Comparison of ENCODE assay signal across 25 mouse cellular contexts in the genomic region with DNA sequence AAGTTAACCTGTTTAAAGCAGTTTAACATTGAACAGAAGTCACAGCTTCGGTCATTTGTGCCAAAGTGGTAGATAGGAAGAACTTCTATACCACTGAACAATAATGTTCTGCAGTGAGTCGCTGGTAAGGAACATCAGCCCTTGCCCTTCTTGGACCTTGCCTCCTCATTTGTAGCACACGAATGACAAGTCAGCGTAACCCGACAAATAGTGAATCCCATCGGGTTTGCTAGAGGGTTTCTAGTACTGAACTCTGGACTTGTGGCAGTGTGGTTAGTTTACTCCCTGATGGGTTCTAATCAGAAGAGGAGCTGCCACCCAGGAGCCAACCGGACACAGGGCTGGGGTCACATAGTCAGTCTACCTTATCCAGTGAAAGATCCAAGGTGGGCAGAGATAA. TPM values are rescaled to one million over a fixed set of nuclear protein-coding genes. Genes with fewer than 3 reads are reported as not detected.
A peak's percentile ranks its signal among the peaks of the same experiment; 100 is the strongest.
DNase-seq lines count a peak whose midpoint lies in the region; ATAC-seq and TF ChIP-seq lines count a peak whose summit lies in the region.
"Had no signal": no experiment of that assay in that cellular context is flagged by ENCODE, and none has a peak within 500 bp of the region (broad histone marks: within the 10 kb centered on the region; RNA-seq: fewer than 3 reads in every experiment).

No protein-coding gene starts in this region.

- H3K4me1 ChIP-seq in kidney, embryonic 16.5 days (ENCODE audit: insufficient read depth, low read length), result peaks cover 25% of the 10 kb centered on the region
- H3K4me1 ChIP-seq in kidney, postnatal 0 days (replicated peaks; ENCODE audit: insufficient read depth, low read length), result peaks cover 17% of the 10 kb centered on the region; the same call in 1 of the 2 replicates
- H3K4me1 ChIP-seq in small intestine, adult 2 months (ENCODE audit: control insufficient read depth, insufficient read depth, insufficient read length, low read length), result peaks cover 26% of the 10 kb centered on the region; the same call in 1 of the 2 replicates

- TF ChIP-seq POLR2A in small intestine, adult 2 months (IDR thresholded peaks at IDR 0.05; ENCODE audit: low read depth, low read length), result no peak

- no peak overlapping the region for H3K4me3 ChIP-seq in kidney, embryonic 16.5 days (ENCODE audit: low read length)
- no peak overlapping the region for H3K4me3 ChIP-seq in kidney, postnatal 0 days (replicated peaks; ENCODE audit: low read depth, low read length)
- no peak overlapping the region for H3K4me3 ChIP-seq in small intestine, adult 2 months (ENCODE audit: low read depth, low read length)
- H3K4me3 ChIP-seq: embryonic facial prominence, embryonic 15.5 days; erythroblast, embryonic 14.5 days; forebrain, embryonic 10.5 days; gastrocnemius, adult 2 months; hindbrain, embryonic 12.5 days had no signal

- TF ChIP-seq CTCF in kidney, postnatal 0 days (IDR thresholded peaks at IDR 0.05; ENCODE audit: low read depth), result no peak
- no peak for TF ChIP-seq CTCF in small intestine, adult 2 months (IDR thresholded peaks at IDR 0.05; ENCODE audit: extremely low read depth, insufficient read length, insufficient replicate concordance, low read depth, low read length)

- no peak overlapping the region for H3K4me2 ChIP-seq in kidney, embryonic 16.5 days (replicated peaks; ENCODE audit: low read depth, low read length)
- H3K4me2 ChIP-seq in kidney, postnatal 0 days (ENCODE audit: low read length), result no peak overlapping the region
- H3K4me2 ChIP-seq: embryonic facial prominence, embryonic 15.5 days; hindbrain, embryonic 12.5 days had no signal

- no peak overlapping the region for H3K9ac ChIP-seq in kidney, embryonic 16.5 days (replicated peaks; ENCODE audit: low read length)
- no peak overlapping the region for H3K9ac ChIP-seq in kidney, postnatal 0 days (ENCODE audit: low read depth, low read length)
- H3K9ac ChIP-seq: embryonic facial prominence, embryonic 15.5 days; hindbrain, embryonic 12.5 days had no signal

- H3K9me3 ChIP-seq in kidney, embryonic 16.5 days (ENCODE audit: low read length), result no peaks in the 10 kb centered on the region
- no peaks in the 10 kb centered on the region for H3K9me3 ChIP-seq in kidney, postnatal 0 days (replicated peaks; ENCODE audit: low read length)
- H3K9me3 ChIP-seq: embryonic facial prominence, embryonic 15.5 days; forebrain, embryonic 10.5 days; G1E; hindbrain, embryonic 12.5 days had no signal

- no peak for ATAC-seq in kidney, embryonic 16.5 days (ENCODE audit: low FRiP score, low TSS enrichment)
- ATAC-seq in kidney, postnatal 0 days (replicated peaks; ENCODE audit: low FRiP score, low read depth), result no peak; the same call in 1 of the 2 replicates
- ATAC-seq: CD4-positive, CD25-positive, alpha-beta regulatory T cell, adult 4 months; forebrain, embryonic 14.5 days had no signal

- WGBS in kidney, embryonic 16.5 days, result 85% methylated on average over 7 of the region's 7 CpGs
- 82% methylated on average over 7 of the region's 7 CpGs for WGBS in kidney, postnatal 0 days
- WGBS in small intestine, adult 2 months, result 45% methylated on average over 7 of the region's 7 CpGs

- H3K27me3 ChIP-seq in kidney, embryonic 16.5 days (ENCODE audit: insufficient read depth, low read length), result peaks cover 11% of the 10 kb centered on the region; the same call in 1 of the 2 replicates
- no peaks in the 10 kb centered on the region for H3K27me3 ChIP-seq in kidney, postnatal 0 days (ENCODE audit: insufficient read depth, low read length)
- H3K27me3 ChIP-seq in small intestine, adult 2 months (ENCODE audit: control insufficient read depth, insufficient read depth, low read length), result no peaks in the 10 kb centered on the region

- H3K27ac ChIP-seq in kidney, embryonic 16.5 days (ENCODE audit: low read length), result no peak overlapping the region
- H3K27ac ChIP-seq in kidney, postnatal 0 days, result peak overlapping the region; percentile 64; the same call in 1 of the 2 replicates
- H3K27ac ChIP-seq in small intestine, adult 2 months (ENCODE audit: insufficient read depth, low read depth, low read length), result peak overlapping the region; percentile 96
- H3K27ac ChIP-seq: embryonic facial prominence, embryonic 15.5 days; forebrain, embryonic 10.5 days; gastrocnemius, adult 2 months; hindbrain, embryonic 12.5 days had no signal

- DNase-seq in kidney, adult 18-20 months, result peak; percentile 33
- DNase-seq in 3T3-L1 (ENCODE audit: low read depth, low spot score), result peak; percentile 12
- DNase-seq in kidney, postnatal 0 days (ENCODE audit: low spot score), result no peak
- no peak for DNase-seq in thymus, postnatal 25 days
- DNase-seq: adrenal gland, adult 8-10 months; adrenal gland, postnatal 36 days; B cell, adult 2 months; cerebellum, adult 2 months; cerebellum, postnatal 14 days; embryo, embryonic 11 days; gastrocnemius, adult 2 months; gastrocnemius, postnatal 25 days; heart, postnatal 10 days; heart, postnatal 4 days had no signal

- H3K36me3 ChIP-seq in kidney, embryonic 16.5 days (ENCODE audit: insufficient read depth, low read length), result no peaks in the 10 kb centered on the region
- no peaks in the 10 kb centered on the region for H3K36me3 ChIP-seq in kidney, postnatal 0 days (ENCODE audit: insufficient read depth, low read length)
- peaks cover 5% of the 10 kb centered on the region for H3K36me3 ChIP-seq in small intestine, adult 2 months (ENCODE audit: control insufficient read depth, insufficient read depth, low read length)
- H3K36me3 ChIP-seq: embryonic facial prominence, embryonic 15.5 days had no signal

RNA-seq across cellular contexts. Expression of gene Marveld3, which starts 15.7 kb away (rescaled TPM):
- 3.9 and 4.0 TPM in 2 replicates for polyA plus RNA-seq in kidney, embryonic 16.5 days (2015; fragmentation: Nextera tagmentation; extraction: Ambion mirVana)
- polyA plus RNA-seq in kidney, postnatal 0 days (2015; fragmentation: Nextera tagmentation; extraction: Ambion mirVana), result 8.2 and 8.4 TPM in 2 replicates
- polyA plus RNA-seq in small intestine, adult 2 months (2012; rRNA removed), result 26.5 and 48.7 TPM in 2 replicates
- polyA plus RNA-seq: CD4-positive, CD25-positive, alpha-beta regulatory T cell, adult 4 months; erythroblast, embryonic 14.5 days; G1E had no signal

RNA-seq across cellular contexts. Expression of gene Tat, which starts 44.0 kb away (rescaled TPM):
- not detected in 2 replicates for polyA plus RNA-seq in kidney, embryonic 16.5 days (2015; fragmentation: Nextera tagmentation; extraction: Ambion mirVana)
- polyA plus RNA-seq in kidney, postnatal 0 days (2015; fragmentation: Nextera tagmentation; extraction: Ambion mirVana), result not detected in 2 replicates
- polyA plus RNA-seq in small intestine, adult 2 months (2012; rRNA removed), result 0.13 TPM in 1 of 2 replicates, not detected in the other
- polyA plus RNA-seq: CD4-positive, CD25-positive, alpha-beta regulatory T cell, adult 4 months; cerebellum, adult 2 months; embryonic facial prominence, embryonic 11.5 days; erythroblast, embryonic 14.5 days; forebrain, embryonic 10.5 days; forebrain, embryonic 14.5 days; G1E; heart, embryonic 14.5 days; hindbrain, embryonic 12.5 days had no signal

Comparison
In these comparisons a context has a peak if more than half of its experiments do, and no peak if none do; other contexts are left out.
1. DNase-seq: peak in kidney, adult 18-20 months (single experiment) and 3T3-L1 (single experiment); none in kidney, postnatal 0 days (single experiment) and thymus, postnatal 25 days (single experiment).